Mouse (Mus musculus): Measurements from ENCODE around the gene Nhp2.

The Nhp2 gene

DNA sequence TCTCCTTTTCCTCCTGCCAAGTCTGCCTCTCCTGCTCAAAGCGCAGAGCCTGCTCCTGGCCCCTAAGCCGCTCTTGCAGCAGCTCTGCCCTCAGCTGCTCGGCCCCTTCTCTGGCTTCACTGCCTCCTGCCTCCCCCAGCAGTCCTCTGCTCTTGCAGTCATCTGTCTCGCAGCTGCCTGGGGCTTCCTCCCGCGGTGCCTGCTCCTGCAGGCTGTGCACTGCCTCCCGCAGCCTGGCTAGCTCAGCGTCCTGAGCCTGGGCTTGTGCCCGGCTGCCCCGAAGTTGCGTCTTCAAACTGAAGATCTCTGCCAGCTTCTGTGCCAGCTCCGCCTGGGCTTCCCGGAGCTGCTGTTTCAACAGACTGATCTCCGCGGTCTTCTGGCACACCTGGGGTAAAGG, 24.2 kb downstream of the Nhp2 start:
- TF ChIP-seq GATA4 (IDR thresholded peaks at IDR 0.05; ENCODE audit: insufficient replicate concordance, low read length): no peak

DNA sequence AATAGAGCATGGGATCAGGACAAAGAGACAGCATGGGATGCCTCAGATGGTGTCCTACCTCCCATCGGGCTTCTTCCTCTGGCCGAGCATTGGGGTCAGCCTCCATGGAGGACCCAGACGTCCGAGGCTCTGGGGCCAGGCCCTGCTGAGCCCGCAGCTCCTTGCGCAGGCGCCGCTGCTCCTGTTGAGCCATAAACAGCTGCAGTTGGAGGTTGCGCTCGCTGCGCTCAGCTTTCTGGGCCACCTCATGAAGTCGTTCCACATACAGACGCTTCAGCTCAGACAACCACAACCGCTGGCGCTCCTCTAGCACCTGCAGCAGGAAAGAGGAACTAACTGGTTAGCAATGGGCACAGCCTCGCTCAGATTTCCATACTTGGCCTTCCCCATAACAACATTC, 24.7 kb downstream of the Nhp2 start:
- TF ChIP-seq GATA4 (IDR thresholded peaks at IDR 0.05; ENCODE audit: insufficient replicate concordance, low read length): no peak

DNA sequence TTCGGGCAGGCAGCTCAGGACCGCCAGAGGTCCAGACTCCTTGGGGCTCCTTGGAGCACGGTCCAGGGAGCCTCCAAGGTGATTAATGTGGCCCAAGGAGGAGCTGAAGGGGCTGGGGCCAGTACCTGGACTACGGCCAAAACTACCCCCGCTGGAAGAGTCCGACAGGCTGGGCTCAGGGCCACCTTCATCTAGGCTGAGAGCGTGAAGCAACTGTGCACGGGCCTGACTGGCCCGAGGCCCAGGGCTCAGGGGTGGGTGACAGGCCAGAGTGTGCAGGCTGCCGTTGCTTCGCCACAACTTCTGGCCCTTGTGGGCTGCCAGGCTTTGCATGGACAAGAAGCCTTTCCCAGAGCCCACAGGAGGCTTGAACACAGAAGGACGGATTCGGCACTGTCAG, 25.8 kb downstream of the Nhp2 start:
- no peak for TF ChIP-seq GATA4 (IDR thresholded peaks at IDR 0.05; ENCODE audit: insufficient replicate concordance, low read length)

DNA sequence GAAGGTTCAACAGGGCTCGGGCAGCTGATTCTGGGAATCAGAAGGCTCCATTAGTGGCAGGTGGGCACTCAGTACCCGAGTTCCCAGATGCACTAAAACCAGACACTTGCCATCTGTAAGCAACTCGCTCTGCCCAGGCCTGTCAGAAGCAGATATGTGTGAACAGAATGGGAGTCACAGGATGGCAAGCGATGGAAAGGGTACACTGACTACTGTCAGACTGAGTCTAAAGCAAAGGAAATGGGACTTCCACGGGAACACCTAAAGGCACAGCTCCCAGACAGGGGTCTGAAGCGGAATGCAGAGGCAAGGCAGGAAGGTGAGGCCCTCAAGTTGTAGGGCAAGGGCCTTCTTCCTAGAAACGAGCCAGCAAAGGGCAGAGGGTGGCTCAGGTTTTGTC, 26.7 kb downstream of the Nhp2 start:
- TF ChIP-seq GATA4 (IDR thresholded peaks at IDR 0.05; ENCODE audit: insufficient replicate concordance, low read length): no peak

DNA sequence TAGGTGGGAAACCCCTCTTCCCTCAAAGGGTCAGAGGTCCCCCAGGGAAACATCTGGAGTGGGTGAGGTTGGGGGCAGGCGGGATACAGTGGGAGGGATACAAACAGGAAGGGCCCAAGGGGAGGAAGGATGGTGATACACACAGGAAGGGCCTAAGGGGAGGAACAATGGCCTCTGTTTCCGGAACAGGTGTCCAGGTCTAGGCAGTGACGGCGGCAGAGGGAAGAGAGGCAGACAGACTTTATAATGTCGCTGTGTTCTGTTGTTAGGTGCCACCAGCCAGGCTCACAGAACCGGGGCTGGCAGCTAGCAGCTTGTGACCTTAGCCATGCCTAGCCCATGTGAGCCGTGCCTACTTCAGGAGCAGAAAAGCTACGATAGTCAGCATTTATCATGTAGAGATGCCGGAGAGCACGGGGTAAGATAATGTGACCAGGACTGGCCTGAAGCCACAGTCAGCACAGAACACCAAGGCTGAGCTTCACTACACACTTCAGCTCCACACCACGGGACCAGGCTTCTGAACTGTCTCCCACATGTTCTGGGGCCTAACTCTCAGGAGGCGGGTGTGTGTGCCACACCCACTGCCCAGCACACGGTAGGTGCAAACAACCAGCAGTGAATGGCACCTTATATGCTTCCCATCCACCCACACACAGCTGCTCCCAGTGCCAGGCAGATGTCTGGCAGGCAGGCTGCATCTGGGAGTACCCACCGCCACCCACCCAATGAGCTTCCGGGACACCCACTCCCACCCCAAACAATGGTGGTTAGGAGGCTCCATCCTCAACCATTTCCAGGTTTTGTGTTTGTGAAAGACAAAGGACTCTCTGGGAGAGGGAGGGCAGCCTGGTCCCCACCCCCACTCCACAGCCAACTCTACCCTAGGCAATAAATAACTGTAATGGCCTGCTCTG, 27.5 kb downstream of the Nhp2 start:
- TF ChIP-seq GATA4 (IDR thresholded peaks at IDR 0.05; ENCODE audit: insufficient replicate concordance, low read length): no peak

DNA sequence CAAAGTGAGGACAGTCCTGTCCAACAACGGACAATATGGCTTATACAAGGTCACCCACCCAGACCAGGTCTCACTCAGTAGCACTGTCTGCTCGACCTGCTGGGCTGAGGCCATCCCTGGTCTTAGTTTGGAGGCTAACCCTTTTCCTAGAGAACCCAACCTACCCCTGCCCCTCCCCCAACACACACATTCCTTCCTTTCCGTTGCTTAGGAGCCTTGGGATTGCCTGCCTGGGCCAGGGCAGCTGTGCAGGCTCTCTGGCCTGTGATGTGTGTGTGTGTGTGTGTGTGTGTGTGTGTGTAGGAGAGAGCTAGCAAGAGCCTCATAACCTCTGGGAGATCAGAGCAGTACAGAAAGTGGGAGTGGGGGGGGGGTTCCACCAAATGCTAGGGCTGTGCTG, 29.0 kb downstream of the Nhp2 start:
- no peak for TF ChIP-seq GATA4 (IDR thresholded peaks at IDR 0.05; ENCODE audit: insufficient replicate concordance, low read length)

DNA sequence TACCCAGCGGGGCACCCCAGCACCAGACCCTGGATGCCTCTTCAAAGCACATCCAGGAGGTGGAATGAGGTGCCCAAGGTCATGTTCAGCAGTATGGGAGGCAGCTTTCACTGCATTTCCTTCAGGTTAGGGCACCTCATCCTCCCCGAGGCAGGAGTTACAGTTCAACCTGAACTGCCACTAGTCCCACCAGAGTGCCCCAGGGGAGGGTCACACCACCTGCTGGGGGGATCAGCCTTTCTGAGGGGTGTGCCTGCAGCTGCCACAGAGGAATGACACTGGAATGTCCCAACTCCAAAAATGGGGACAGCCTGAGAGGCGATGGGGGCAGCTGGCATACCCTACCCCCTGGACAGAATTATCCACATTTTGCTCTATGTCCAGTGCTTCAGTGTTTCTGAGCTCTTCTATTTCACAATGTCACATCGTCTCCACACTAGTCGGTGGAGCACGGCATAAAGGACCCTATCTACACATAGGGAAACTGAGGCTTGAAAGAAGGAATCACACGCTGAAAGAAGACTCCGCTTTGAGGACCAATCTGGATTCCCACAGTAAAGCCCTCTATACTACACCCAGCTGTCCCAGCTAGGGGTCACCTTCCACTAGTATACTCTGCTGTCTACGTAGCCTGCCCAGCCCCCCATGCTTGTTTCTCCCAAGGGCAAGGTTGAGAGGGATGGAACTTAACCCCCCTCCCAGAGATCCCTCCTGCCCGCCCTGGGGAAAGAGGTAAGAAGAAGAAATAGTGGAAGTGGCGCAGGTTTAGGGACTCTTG, 29.8 kb downstream of the Nhp2 start:
- TF ChIP-seq GATA4 (IDR thresholded peaks at IDR 0.05; ENCODE audit: insufficient replicate concordance, low read length): no peak

DNA sequence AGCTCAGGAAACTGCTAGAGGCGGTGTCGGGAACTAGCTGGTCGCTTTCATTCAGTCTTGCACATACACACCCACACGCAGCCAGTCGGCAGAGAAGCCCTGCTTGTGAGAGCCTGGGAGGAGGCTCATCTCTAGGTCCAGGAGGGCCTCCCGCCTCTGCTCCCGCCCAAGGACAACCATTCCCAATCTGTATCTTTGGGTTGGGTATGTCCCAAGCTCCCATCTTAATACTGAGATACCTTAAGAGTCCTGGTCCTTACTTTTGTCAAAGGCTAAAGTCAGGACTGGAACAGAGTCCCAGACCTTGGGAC, 30.3 kb downstream of the Nhp2 start:
- TF ChIP-seq GATA4 (IDR thresholded peaks at IDR 0.05; ENCODE audit: insufficient replicate concordance, low read length): no peak

DNA sequence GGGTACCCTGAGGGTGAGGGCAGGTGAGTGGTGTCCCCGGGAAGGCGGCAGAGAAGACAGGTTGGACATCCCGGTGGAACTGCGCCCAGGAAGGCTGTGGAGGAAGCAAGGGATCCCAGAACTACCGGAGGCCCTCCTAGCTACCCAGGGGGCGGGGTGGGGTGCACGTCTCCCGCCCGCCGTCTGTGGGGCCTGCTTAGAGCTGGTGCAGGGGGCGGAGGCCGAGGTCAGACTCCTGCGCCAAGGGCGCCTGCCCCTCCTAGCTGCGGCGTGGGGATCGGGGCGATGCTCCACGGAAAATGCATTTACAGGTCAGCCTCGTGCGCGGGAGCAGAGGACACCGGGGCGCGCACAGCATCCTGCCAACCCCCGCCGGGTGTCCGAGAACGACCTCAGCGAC, 30.7 kb downstream of the Nhp2 start:
- TF ChIP-seq GATA4 (IDR thresholded peaks at IDR 0.05; ENCODE audit: insufficient replicate concordance, low read length): no peak

DNA sequence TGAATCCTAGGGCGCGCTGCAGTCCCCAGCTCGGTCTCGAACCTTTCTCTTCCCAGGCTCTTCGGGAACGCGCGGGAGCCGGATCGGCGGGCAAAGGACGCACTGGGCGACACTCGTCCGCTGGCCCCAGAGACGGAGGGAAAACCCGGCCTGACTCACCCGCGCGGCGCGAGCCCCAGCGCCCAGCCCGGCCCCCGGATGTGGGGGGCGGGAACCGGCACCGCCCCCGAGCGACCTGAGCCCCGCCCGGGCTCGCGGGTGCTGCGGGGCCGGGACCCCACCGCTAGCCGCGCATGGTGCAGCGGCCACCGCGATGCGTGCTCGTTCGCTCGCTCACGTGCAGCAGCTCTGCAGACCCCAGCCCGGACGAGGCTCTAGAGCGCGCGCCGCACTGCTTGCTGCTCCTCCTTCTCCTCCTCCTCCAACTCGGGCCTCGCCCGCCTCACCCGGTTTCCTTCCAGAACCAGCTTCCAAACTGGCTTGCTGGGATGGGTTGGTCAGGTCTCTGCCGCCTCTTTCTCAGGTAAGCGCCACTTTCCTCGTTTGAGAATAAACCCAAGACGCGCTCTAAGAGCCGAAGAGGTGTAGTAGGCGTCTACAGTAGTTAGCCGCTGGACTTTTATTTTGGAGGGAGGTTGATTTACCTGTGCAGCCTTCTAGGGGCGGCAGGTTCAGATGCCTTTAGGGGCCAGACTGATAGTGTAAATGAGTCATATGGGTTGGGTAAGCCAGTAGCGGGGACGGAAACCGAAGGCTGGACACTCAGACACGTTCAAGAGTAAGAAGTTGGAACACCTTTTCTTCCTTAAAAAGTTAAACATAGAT, 31.4 kb downstream of the Nhp2 start, which contains the start of the genes N4bp3 and D930048N14Rik:
TSS of gene N4bp3 (minus strand) at position 152 of the 825 bp plus-strand sequence.
TSS of gene D930048N14Rik (plus strand) at position 264 of the 825 bp plus-strand sequence.
- TF ChIP-seq GATA4 (IDR thresholded peaks at IDR 0.05; ENCODE audit: insufficient replicate concordance, low read length): no peak

DNA sequence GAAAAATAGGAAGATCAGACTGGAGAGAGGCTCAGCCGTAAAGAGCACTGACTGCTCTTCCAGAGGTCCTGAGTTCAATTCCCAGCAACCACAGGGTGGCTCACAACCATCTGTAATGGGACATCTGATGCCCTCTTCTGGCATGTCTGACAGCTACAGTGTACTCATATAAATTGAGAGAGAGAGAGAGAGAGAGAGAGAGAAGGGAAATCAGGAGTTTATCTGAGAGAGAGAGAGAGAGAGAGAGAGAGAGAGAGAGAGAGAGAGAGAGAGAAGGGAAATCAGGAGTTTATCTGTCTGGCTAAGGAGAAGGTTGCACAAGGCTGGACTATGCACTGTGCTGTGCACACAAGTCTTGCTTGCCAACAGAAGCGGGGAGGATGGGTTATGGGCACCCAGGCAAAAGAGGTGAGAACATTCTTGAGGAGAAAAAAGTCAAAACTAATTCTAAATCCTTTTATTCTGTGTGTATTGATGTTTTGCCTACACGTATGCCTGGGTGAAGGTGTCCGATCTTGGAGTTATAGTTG, 33.4 kb downstream of the Nhp2 start:
- TF ChIP-seq GATA4 (IDR thresholded peaks at IDR 0.05; ENCODE audit: insufficient replicate concordance, low read length): peak; percentile 88

DNA sequence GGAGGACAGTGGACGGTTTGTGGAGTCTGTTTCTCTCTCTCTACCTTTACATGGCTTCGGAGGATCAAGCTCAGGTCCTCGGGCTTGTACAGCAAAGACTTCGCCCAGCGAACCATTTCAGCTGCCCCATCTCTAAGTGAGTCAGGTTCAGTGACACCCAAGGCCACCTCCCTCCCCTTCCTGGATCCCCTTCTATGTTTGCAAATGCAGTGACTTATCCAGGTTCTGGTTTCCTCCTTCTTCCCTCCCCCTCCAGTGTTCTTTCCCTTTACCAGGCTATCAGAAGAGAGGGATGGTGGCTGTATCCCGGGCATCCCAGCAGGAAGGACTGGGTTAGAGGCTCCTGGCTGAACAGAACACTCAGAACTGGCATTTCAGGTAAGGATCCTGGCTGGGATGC, 34.2 kb downstream of the Nhp2 start:
- no peak for TF ChIP-seq GATA4 (IDR thresholded peaks at IDR 0.05; ENCODE audit: insufficient replicate concordance, low read length)

DNA sequence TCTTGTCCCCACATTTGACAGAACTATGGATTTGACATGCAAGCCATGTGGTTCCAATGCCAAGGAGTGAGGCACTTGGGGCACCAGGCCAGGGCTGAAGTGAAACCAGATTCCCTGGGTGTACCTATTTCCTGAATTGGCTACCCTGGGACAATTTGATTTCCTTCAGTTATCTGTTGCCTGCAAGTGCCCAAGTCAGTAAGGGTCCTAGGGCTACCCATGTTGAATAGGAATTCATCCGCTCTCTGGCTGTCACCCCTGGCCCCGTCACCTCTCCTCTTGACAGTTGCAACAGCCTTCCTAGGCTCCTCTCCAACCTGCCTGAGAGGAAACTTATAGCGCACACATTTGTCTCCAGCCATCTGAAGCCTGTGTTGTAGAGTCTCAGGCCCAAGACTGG, 35.4 kb downstream of the Nhp2 start:
- no peak for TF ChIP-seq GATA4 (IDR thresholded peaks at IDR 0.05; ENCODE audit: insufficient replicate concordance, low read length)

DNA sequence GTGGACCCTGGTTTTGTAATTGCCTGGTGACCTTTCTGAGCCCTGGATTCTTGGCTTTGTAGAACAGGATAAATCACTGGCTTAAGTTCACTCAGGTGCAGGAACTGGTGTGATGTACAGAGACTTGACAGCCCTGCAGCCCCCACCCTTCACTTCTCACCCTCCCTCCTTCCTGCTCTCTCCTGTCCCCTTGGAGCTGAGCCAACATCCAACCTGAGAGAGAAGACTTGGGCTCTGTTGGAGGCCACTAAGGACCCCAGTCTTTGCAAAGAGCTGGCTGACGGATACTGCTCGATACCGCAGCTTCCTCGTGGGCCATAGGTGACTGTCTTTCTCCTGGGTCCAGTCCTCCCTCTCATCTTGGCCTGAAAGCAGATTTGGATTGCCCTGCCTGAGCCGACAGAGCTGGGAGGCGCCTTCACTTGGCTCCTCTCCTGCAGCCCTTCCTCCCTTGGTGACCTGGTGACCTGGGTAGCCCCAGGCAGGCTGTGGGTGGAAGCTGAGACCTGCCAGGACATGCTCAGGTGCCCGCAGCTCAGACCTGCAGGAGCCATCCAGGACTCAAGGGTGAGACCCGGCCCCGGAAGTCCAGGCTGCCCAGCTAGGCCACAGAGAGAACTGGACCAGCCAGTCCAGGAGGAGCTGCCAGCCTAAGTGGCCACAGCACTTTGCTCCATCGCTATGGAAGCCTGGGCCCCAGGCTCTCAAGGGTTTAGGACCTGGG, 37.4 kb downstream of the Nhp2 start:
- TF ChIP-seq GATA4 (IDR thresholded peaks at IDR 0.05; ENCODE audit: insufficient replicate concordance, low read length): no peak

All from liver, adult (tissue).